Mouse (Mus musculus): ENCODE measurements around the gene Stk11ip.

The Stk11ip gene

GRCm38 (mm10) chr1:75538597-75539190 is 17.4 kb downstream of the Stk11ip start:
- CTCF ChIA-PET = no interaction called here

- CTCF ChIA-PET = no interaction called here
Observed at GRCm38 (mm10) chr1:75541496-75541895, 20.2 kb downstream of the Stk11ip start.

- CTCF ChIA-PET = no interaction called here
Observed at GRCm38 (mm10) chr1:75544351-75544750, 23.0 kb downstream of the Stk11ip start.

- CTCF ChIA-PET = interaction anchor here (0.7 to 1.0 kb wide), 2 partner anchors 21 to 26 kb away, joined by 3 to 4 read pairs; no protein-coding TSS in a partner anchor
Observed at GRCm38 (mm10) chr1:75545965-75546956, 24.9 kb downstream of the Stk11ip start, which contains the start of gene Slc4a3. Gene Slc4a3, plus strand, starts transcription at chr1:75546266.

GRCm38 (mm10) chr1:75547351-75547750 is 26.0 kb downstream of the Stk11ip start:
- CTCF ChIA-PET = interaction anchor here (1.0 kb wide), 1 partner anchor 27 kb away, joined by 4 read pairs; no protein-coding TSS in a partner anchor

GRCm38 (mm10) chr1:75548083-75548482 is 26.8 kb downstream of the Stk11ip start:
- CTCF ChIA-PET = no interaction called here

- CTCF ChIA-PET = no interaction called here
Observed at GRCm38 (mm10) chr1:75548871-75549270, 27.5 kb downstream of the Stk11ip start.

GRCm38 (mm10) chr1:75549289-75550279 is 28.3 kb downstream of the Stk11ip start:
- CTCF ChIA-PET = no interaction called here

- CTCF ChIA-PET = no interaction called here
Observed at GRCm38 (mm10) chr1:75550586-75550985, 29.3 kb downstream of the Stk11ip start.

- CTCF ChIA-PET = no interaction called here
Observed at GRCm38 (mm10) chr1:75555680-75556079, 34.4 kb downstream of the Stk11ip start.

- CTCF ChIA-PET = no interaction called here
Observed at GRCm38 (mm10) chr1:75556143-75556781, 34.9 kb downstream of the Stk11ip start.

GRCm38 (mm10) chr1:75557041-75557440 is 35.7 kb downstream of the Stk11ip start:
- CTCF ChIA-PET = no interaction called here

- CTCF ChIA-PET = interaction anchor here (1.4 kb wide), 1 partner anchor 34 kb away, joined by 6 read pairs; no protein-coding TSS in a partner anchor
Observed at GRCm38 (mm10) chr1:75558388-75559178, 37.3 kb downstream of the Stk11ip start.

- CTCF ChIA-PET = interaction anchor here (0.6 to 1.4 kb wide), 2 partner anchors 34 to 49 kb away, joined by 6 to 9 read pairs; no protein-coding TSS in a partner anchor
Observed at GRCm38 (mm10) chr1:75559212-75559925, 38.0 kb downstream of the Stk11ip start.

- CTCF ChIA-PET = no interaction called here
Observed at GRCm38 (mm10) chr1:75560206-75560913, 39.0 kb downstream of the Stk11ip start.

GRCm38 (mm10) chr1:75561221-75561897 is 40.0 kb downstream of the Stk11ip start:
- CTCF ChIA-PET = interaction anchor here (0.9 kb wide), 1 partner anchor 84 kb away, joined by 3 read pairs; no protein-coding TSS in a partner anchor

GRCm38 (mm10) chr1:75561898-75562238 is 40.5 kb downstream of the Stk11ip start:
- CTCF ChIA-PET = interaction anchor here (0.9 kb wide), 1 partner anchor 85 kb away, joined by 3 read pairs; no protein-coding TSS in a partner anchor

GRCm38 (mm10) chr1:75564102-75564501 is 42.8 kb downstream of the Stk11ip start:
- CTCF ChIA-PET = interaction anchor here (0.7 kb wide), 1 partner anchor 97 kb away, joined by 3 read pairs; no protein-coding TSS in a partner anchor

Measured in spleen, embryonic (tissue).